Mouse (Mus musculus) forebrain, embryonic 11.5 days (tissue): ENCODE data around the gene Gm45837. TPM values are rescaled to one million over a fixed set of nuclear protein-coding genes. Genes with fewer than 3 reads are reported as not detected.

ENCODE experiments used
- ATAC-seq: fragments of 200-750 bp; cut with Nextera tagmentation; replicated peaks from 2 replicates; pipeline ENCODE4 v1.8.0; 2017; ENCODE audit warnings: moderate TSS enrichment; ENCODE audit not compliant: low FRiP score
- DNase-seq: peaks from one replicate; pipeline ENCODE4 v3.0.0-alpha.2; 2017; ENCODE audit warnings: low spot score
- H3K27ac ChIP-seq: fragments of 300-500 bp; sonication (generic); 2 replicates; pipeline ENCODE4 v1.5.1; 2014; ENCODE audit warnings: low read depth, low read length
- H3K27me3 ChIP-seq: fragments of 300-500 bp; sonication (generic); 2 replicates; pipeline ENCODE4 v1.6.1; 2014; ENCODE audit warnings: mild to moderate bottlenecking, low read length, mixed read lengths; ENCODE audit not compliant: control insufficient read depth, insufficient read depth
- H3K36me3 ChIP-seq: fragments of 300-500 bp; sonication (generic); 2 replicates; pipeline ENCODE4 v1.6.1; 2014; ENCODE audit warnings: mild to moderate bottlenecking, low read length, moderate library complexity, mixed read lengths; ENCODE audit not compliant: control insufficient read depth, insufficient read depth
- H3K4me1 ChIP-seq: fragments of 300-500 bp; sonication (generic); replicated peaks from 2 replicates; pipeline ENCODE4 v1.6.1; 2014; ENCODE audit warnings: low read length, mixed read lengths; ENCODE audit not compliant: control insufficient read depth, insufficient read depth
- H3K4me2 ChIP-seq: fragments of 300-500 bp; sonication (generic); 2 replicates; pipeline ENCODE4 v1.6.1; 2014; ENCODE audit warnings: low read depth, mild to moderate bottlenecking, low read length, moderate library complexity, mixed read lengths; ENCODE audit not compliant: severe bottlenecking
- H3K4me3 ChIP-seq: fragments of 300-500 bp; sonication (generic); 2 replicates; pipeline ENCODE4 v1.5.1; 2014; ENCODE audit warnings: low read depth, low read length
- H3K9ac ChIP-seq: fragments of 300-500 bp; sonication (generic); 2 replicates; pipeline ENCODE4 v1.6.1; 2014; ENCODE audit warnings: low read length
- H3K9me3 ChIP-seq: fragments of 300-500 bp; sonication (generic); 2 replicates; pipeline ENCODE4 v1.6.1; 2016; ENCODE audit warnings: low read length, mixed read lengths; ENCODE audit not compliant: control insufficient read depth
- WGBS: fragments of 180-500 bp; shearing (Covaris S2); extraction: QIAGEN DNeasy Blood & Tissue Kit; methylation state at CpG from one replicate; pipeline ENCODE4 v1.1.7; 2014; 5-methylcytosine and 5-hydroxymethylcytosine counted together
- polyA plus RNA-seq: library from polyadenylated mRNA; unstranded; fragments of >200 nt; fragmentation: Nextera tagmentation; extraction: Ambion mirVana; gene quantifications from 2 replicates; pipeline ENCODE4 v1.2.1, GENCODE M21; 2014

Gene Gm45837
- polyA plus RNA-seq, 1 experiment from 2014 or later = not detected

- no peak overlapping the region for H3K9ac ChIP-seq
- no peak overlapping the region for H3K27ac ChIP-seq
- no peaks in the 10 kb centered on the region for H3K9me3 ChIP-seq
- no peaks in the 10 kb centered on the region for H3K36me3 ChIP-seq
- no peak overlapping the region for H3K4me2 ChIP-seq
- WGBS = 81% methylated on average over 9 of the region's 9 CpGs
- ATAC-seq = no peak
- no peak for DNase-seq
- 0 out of 2 replicates have a peak, but pooled peaks cover 2% of the 10 kb centered on the region for H3K27me3 ChIP-seq
- H3K4me3 ChIP-seq = no peak overlapping the region
- 0 out of 2 replicates have a peak, but pooled peaks cover 3% of the 10 kb centered on the region for H3K4me1 ChIP-seq
These were observed 48.7 kb downstream of the Gm45837 start for GRCm38 (mm10) chr7:101459305-101459813.

- no peak overlapping the region for H3K4me3 ChIP-seq
- no peaks in the 10 kb centered on the region for H3K9me3 ChIP-seq
- H3K4me2 ChIP-seq = no peak overlapping the region
- DNase-seq (no peak), ATAC-seq (no peak)
- 0 out of 2 replicates have a peak, but pooled peaks cover 2% of the 10 kb centered on the region for H3K27me3 ChIP-seq
- no peak overlapping the region for H3K27ac ChIP-seq
- WGBS = 54% methylated on average over 10 of the region's 10 CpGs
- 0 out of 2 replicates have a peak, but pooled peaks cover 3% of the 10 kb centered on the region for H3K4me1 ChIP-seq
- no peak overlapping the region for H3K9ac ChIP-seq
- no peaks in the 10 kb centered on the region for H3K36me3 ChIP-seq
These were observed 49.4 kb downstream of the Gm45837 start for GRCm38 (mm10) chr7:101459923-101460607.

GRCm38 (mm10) chr7:101460608-101460957 lies 49.9 kb downstream of the Gm45837 start:
- Histone ChIP-seq H3K27me3 (0 out of 2 replicates have a peak, but pooled peaks cover 2% of the 10 kb centered on the region), H3K36me3 (no peaks in the 10 kb centered on the region), H3K9me3 (no peaks in the 10 kb centered on the region), H3K4me1 (0 out of 2 replicates have a peak, but pooled peaks cover 3% of the 10 kb centered on the region), H3K4me2 (no peak overlapping the region), H3K4me3 (no peak overlapping the region), H3K27ac (no peak overlapping the region), H3K9ac (no peak overlapping the region)
- DNase-seq (no peak), ATAC-seq (no peak)
- 58% methylated on average over 10 of the region's 10 CpGs for WGBS

- no peak for DNase-seq
- no peak overlapping the region for H3K9ac ChIP-seq
- H3K27me3 ChIP-seq = 0 out of 2 replicates have a peak, but pooled peaks cover 2% of the 10 kb centered on the region
- no peak overlapping the region for H3K4me2 ChIP-seq
- 0 out of 2 replicates have a peak, but pooled peaks cover 3% of the 10 kb centered on the region for H3K4me1 ChIP-seq
- H3K36me3 ChIP-seq = no peaks in the 10 kb centered on the region
- no peak for ATAC-seq
- H3K4me3 ChIP-seq = no peak overlapping the region
- H3K9me3 ChIP-seq = no peaks in the 10 kb centered on the region
- no peak overlapping the region for H3K27ac ChIP-seq
- WGBS = 87% methylated on average over 11 of the region's 11 CpGs
These were observed 50.9 kb downstream of the Gm45837 start for GRCm38 (mm10) chr7:101461571-101461970.

DNA sequence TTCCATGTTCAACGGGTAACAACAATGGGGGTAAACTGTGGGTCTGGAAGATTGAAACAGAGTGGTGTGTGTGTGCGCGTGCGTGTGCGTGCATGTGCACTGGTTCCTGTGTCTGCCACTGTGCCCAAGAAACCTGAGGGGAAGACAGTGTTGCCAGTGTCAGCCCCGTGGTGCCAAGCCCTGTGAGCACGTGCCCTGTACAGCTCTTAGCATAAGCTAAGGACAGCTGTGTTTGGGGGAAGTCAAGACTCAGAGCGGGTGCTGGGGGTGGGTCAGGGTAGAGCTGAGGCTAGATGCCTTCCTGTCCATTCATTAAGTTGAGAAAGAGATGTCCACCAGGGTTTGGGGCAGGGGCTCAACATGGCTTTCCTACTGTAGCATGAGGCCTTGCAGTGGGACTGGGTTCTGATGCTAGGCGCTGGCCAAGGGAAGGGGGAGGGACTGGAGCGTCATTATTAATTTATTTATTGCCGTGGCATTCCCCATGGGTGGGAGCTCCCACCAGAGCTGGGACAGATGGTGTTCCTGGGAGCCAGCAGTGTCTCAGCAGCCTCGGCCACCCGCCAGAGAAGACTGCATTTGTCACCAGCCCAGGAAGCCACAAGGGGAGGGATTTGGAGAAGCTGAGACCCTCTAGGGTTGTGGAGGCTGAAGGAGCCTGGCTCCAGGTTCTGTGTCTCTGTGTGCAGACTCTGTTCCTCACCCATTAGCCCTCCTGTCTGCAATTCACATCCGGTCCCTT lies 51.8 kb downstream of the Gm45837 start:
- 0 out of 2 replicates have a peak, but pooled peaks cover 3% of the 10 kb centered on the region for H3K4me1 ChIP-seq
- no peak for DNase-seq
- 0 out of 2 replicates have a peak, but pooled peaks cover 2% of the 10 kb centered on the region for H3K27me3 ChIP-seq
- no peak overlapping the region for H3K9ac ChIP-seq
- no peak overlapping the region for H3K27ac ChIP-seq
- H3K9me3 ChIP-seq = no peaks in the 10 kb centered on the region
- WGBS = 88% methylated on average over 14 of the region's 14 CpGs
- H3K36me3 ChIP-seq = no peaks in the 10 kb centered on the region
- no peak overlapping the region for H3K4me2 ChIP-seq
- ATAC-seq = no peak
- no peak overlapping the region for H3K4me3 ChIP-seq

DNA sequence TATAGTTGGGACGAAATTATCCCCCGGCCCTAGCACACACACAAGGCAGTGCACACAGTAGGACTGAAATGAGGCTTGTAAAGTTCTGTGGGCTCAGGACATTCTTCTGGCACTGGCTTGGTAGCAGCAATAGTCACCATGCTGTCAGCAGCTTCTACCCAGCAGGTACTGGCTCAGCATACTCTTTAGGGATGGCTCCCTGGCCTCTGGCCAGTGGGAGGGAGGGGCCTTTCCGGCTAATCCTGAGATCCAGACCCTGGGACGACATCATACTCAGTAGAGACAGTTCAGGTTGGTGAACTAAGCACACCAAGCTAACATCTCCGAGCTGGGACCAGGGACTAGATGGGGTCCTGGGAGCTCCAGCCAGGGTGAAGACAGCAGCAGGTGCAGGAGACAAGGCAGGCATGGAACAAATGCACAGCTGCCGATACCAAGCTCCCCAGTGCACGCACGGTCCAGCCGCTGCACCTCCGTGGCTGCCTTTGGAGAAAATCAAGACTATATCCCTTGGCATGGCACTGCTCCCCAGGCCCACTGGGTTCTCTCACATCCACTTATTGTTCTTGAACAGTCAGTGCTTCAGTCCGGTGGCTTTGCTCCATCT lies 53.1 kb downstream of the Gm45837 start:
- ATAC-seq = no peak
- no peak overlapping the region for H3K9ac ChIP-seq
- 72% methylated on average over 11 of the region's 11 CpGs for WGBS
- no peaks in the 10 kb centered on the region for H3K36me3 ChIP-seq
- H3K4me1 ChIP-seq = 0 out of 2 replicates have a peak, but pooled peaks cover 3% of the 10 kb centered on the region
- no peak overlapping the region for H3K4me3 ChIP-seq
- H3K27ac ChIP-seq = no peak overlapping the region
- H3K4me2 ChIP-seq = no peak overlapping the region
- no peak for DNase-seq
- H3K9me3 ChIP-seq = no peaks in the 10 kb centered on the region
- 0 out of 2 replicates have a peak, but pooled peaks cover 2% of the 10 kb centered on the region for H3K27me3 ChIP-seq

- 84% methylated on average over 4 of the region's 4 CpGs for WGBS
- no peaks in the 10 kb centered on the region for H3K36me3 ChIP-seq
- no peaks in the 10 kb centered on the region for H3K9me3 ChIP-seq
- H3K4me2 ChIP-seq = no peak overlapping the region
- DNase-seq = no peak
- H3K27me3 ChIP-seq = 0 out of 2 replicates have a peak, but pooled peaks cover 2% of the 10 kb centered on the region
- no peak for ATAC-seq
- H3K27ac ChIP-seq = no peak overlapping the region
- 0 out of 2 replicates have a peak, but pooled peaks cover 3% of the 10 kb centered on the region for H3K4me1 ChIP-seq
- H3K9ac ChIP-seq = no peak overlapping the region
- H3K4me3 ChIP-seq = no peak overlapping the region
These were observed 54.2 kb downstream of the Gm45837 start for GRCm38 (mm10) chr7:101464927-101465326.

DNA sequence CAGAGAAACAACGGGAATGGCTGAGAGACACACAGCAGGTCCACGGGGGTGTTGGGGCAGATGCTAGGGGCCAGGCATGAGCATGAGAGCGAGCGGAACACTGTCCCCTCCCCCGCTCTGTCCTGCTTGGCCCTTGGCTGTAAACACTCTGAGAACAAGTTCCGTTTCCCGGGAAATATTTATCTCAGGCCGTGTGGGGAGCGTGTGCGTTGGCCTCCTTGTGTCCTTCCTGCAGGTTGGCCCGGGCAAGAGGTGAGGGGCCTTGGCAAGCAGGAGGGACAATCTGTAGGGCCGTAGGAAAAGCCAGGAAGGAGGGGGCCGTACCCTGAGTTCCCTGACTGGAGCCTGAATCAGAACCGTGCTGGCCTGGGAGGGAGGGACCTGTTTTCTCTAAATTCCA lies 54.7 kb downstream of the Gm45837 start:
- Histone ChIP-seq H3K27me3 (0 out of 2 replicates have a peak, but pooled peaks cover 2% of the 10 kb centered on the region), H3K9ac (no peak overlapping the region), H3K36me3 (no peaks in the 10 kb centered on the region), H3K4me3 (no peak overlapping the region), H3K27ac (no peak overlapping the region), H3K4me1 (0 out of 2 replicates have a peak, but pooled peaks cover 2% of the 10 kb centered on the region), H3K9me3 (no peaks in the 10 kb centered on the region), H3K4me2 (no peak overlapping the region)
- DNase-seq (no peak), ATAC-seq (no peak)
- WGBS = 65% methylated on average over 14 of the region's 14 CpGs
